In the genomic region with DNA sequence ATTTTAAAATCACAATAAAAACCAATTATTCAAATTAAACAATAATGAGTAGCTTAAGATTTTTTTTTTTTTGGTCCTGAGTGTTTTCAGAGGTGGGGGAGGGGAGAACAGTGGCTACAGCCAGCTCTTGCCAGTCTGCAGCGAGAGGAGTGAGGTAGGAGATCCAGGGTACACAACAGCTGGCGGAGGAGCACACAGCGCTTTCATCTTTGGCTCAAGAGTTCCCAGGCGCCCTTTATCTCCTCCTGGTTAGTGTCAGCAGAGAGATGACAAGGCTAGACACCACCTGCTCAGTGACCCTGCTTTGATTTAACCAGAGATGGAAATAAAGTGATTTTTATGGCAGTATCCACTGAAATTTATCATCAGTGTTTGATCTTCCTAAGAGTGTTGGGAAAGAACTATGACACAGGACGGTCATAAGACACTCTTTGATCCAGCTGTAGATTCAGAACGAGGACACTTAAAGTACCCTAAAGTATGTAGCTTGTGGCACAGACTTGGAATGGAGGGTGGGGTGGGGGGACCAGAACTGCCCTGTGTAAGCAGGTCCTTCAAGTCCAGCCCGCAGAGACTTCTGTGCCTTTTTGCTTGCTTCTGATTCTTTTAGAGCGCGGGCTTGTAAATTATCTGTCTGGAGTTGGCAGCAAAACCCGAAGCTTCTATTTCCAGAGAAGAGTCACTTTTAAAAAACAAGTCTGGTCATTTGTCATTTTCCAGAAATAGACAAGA, we compare ENCODE assay signal across 10 mouse cellular contexts. TPM values are rescaled to one million over a fixed set of nuclear protein-coding genes. Genes with fewer than 3 reads are reported as not detected.
DNase-seq lines count a peak whose midpoint lies in the region; ATAC-seq and TF ChIP-seq lines count a peak whose summit lies in the region.
"Had no signal": no experiment of that assay in that cellular context is flagged by ENCODE, and none has a peak within 500 bp of the region (broad histone marks: within the 10 kb centered on the region; RNA-seq: fewer than 3 reads in every experiment).

No protein-coding gene starts in this region.

- no peaks in the 10 kb centered on the region for H3K9me3 ChIP-seq in kidney, postnatal 0 days (replicated peaks; ENCODE audit: low read length)
- no peaks in the 10 kb centered on the region for H3K9me3 ChIP-seq in embryonic facial prominence, embryonic 13.5 days
- H3K9me3 ChIP-seq in intestine, embryonic 16.5 days (ENCODE audit: control insufficient read depth, low read length), result no peaks in the 10 kb centered on the region
- no peaks in the 10 kb centered on the region for H3K9me3 ChIP-seq in neural tube, embryonic 15.5 days (replicated peaks)

- no peaks in the 10 kb centered on the region for H3K4me1 ChIP-seq in kidney, postnatal 0 days (replicated peaks; ENCODE audit: insufficient read depth, low read length)
- H3K4me1 ChIP-seq in embryonic facial prominence, embryonic 13.5 days, result no peaks in the 10 kb centered on the region
- H3K4me1 ChIP-seq in intestine, embryonic 16.5 days (ENCODE audit: control insufficient read depth, insufficient read depth, low read length), result no peaks in the 10 kb centered on the region; the same call in 1 of the 2 replicates
- peaks cover 7% of the 10 kb centered on the region; the same call in 1 of the 2 replicates for H3K4me1 ChIP-seq in neural tube, embryonic 15.5 days

- H3K9ac ChIP-seq in kidney, postnatal 0 days (ENCODE audit: low read depth, low read length), result no peak overlapping the region
- no peak overlapping the region for H3K9ac ChIP-seq in embryonic facial prominence, embryonic 13.5 days
- no peak overlapping the region for H3K9ac ChIP-seq in intestine, embryonic 16.5 days (ENCODE audit: low read depth, low read length)
- no peak overlapping the region for H3K9ac ChIP-seq in neural tube, embryonic 15.5 days (replicated peaks)
- H3K9ac ChIP-seq: liver, embryonic 14.5 days had no signal

- H3K27ac ChIP-seq in kidney, postnatal 0 days, result no peak overlapping the region
- H3K27ac ChIP-seq in embryonic facial prominence, embryonic 13.5 days, result no peak overlapping the region
- no peak overlapping the region for H3K27ac ChIP-seq in intestine, embryonic 16.5 days (ENCODE audit: low read length)
- no peak overlapping the region for H3K27ac ChIP-seq in neural tube, embryonic 15.5 days (replicated peaks)
- H3K27ac ChIP-seq: liver, embryonic 14.5 days had no signal

- H3K4me2 ChIP-seq in kidney, postnatal 0 days (ENCODE audit: low read length), result peak overlapping the region; percentile 40
- peak overlapping the region; percentile 41 for H3K4me2 ChIP-seq in embryonic facial prominence, embryonic 13.5 days
- peak overlapping the region; percentile 35 for H3K4me2 ChIP-seq in intestine, embryonic 16.5 days (ENCODE audit: low read depth, low read length)
- H3K4me2 ChIP-seq in neural tube, embryonic 15.5 days, result peak overlapping the region; percentile 46

- H3K4me3 ChIP-seq in kidney, postnatal 0 days (replicated peaks; ENCODE audit: low read depth, low read length), result no peak overlapping the region
- H3K4me3 ChIP-seq in embryonic facial prominence, embryonic 13.5 days, result no peak overlapping the region
- no peak overlapping the region for H3K4me3 ChIP-seq in intestine, embryonic 16.5 days (ENCODE audit: low read length)
- H3K4me3 ChIP-seq in neural tube, embryonic 15.5 days (replicated peaks), result peak overlapping the region; percentile 9; the same call in 1 of the 2 replicates
- H3K4me3 ChIP-seq: erythroblast, embryonic 14.5 days had no signal

- no peak for TF ChIP-seq CTCF in kidney, postnatal 0 days (IDR thresholded peaks at IDR 0.05; ENCODE audit: low read depth)

- peak; percentile 67; the same call in 1 of the 2 replicates for ATAC-seq in kidney, postnatal 0 days (replicated peaks; ENCODE audit: low FRiP score, low read depth)
- no peak for ATAC-seq in embryonic facial prominence, embryonic 13.5 days (ENCODE audit: insufficient number of reproducible peaks, insufficient read depth, low FRiP score, low TSS enrichment, low read depth)
- ATAC-seq in intestine, embryonic 16.5 days, result peak; percentile 56; the same call in 1 of the 2 replicates
- ATAC-seq in neural tube, embryonic 15.5 days (ENCODE audit: low FRiP score), result no peak; the same call in 1 of the 2 replicates

- peak; percentile 47 for DNase-seq in kidney, postnatal 0 days (ENCODE audit: low spot score)
- DNase-seq in kidney, adult 11 months, result no peak
- no peak for DNase-seq in spleen, postnatal 14 days (ENCODE audit: low spot score in 2 of 2)
- no peak for DNase-seq in adrenal gland, postnatal 25 days
- DNase-seq in layer of hippocampus, postnatal 36 days, result no peak

- WGBS in kidney, postnatal 0 days, result 21% methylated on average over 10 of the region's 10 CpGs
- 51% methylated on average over 10 of the region's 10 CpGs for WGBS in embryonic facial prominence, embryonic 13.5 days
- WGBS in intestine, embryonic 16.5 days, result 26% methylated on average over 10 of the region's 10 CpGs
- WGBS in neural tube, embryonic 15.5 days, result 39% methylated on average over 10 of the region's 10 CpGs

- H3K27me3 ChIP-seq in kidney, postnatal 0 days (ENCODE audit: insufficient read depth, low read length), result no peaks in the 10 kb centered on the region
- no peaks in the 10 kb centered on the region for H3K27me3 ChIP-seq in embryonic facial prominence, embryonic 13.5 days
- H3K27me3 ChIP-seq in intestine, embryonic 16.5 days (replicated peaks; ENCODE audit: control insufficient read depth, insufficient read depth, low read length), result no peaks in the 10 kb centered on the region
- H3K27me3 ChIP-seq in neural tube, embryonic 15.5 days (replicated peaks), result no peaks in the 10 kb centered on the region

- H3K36me3 ChIP-seq in kidney, postnatal 0 days (ENCODE audit: insufficient read depth, low read length), result no peaks in the 10 kb centered on the region
- H3K36me3 ChIP-seq in embryonic facial prominence, embryonic 13.5 days, result no peaks in the 10 kb centered on the region
- H3K36me3 ChIP-seq in intestine, embryonic 16.5 days (ENCODE audit: control insufficient read depth, insufficient read depth, low read length), result no peaks in the 10 kb centered on the region
- no peaks in the 10 kb centered on the region for H3K36me3 ChIP-seq in neural tube, embryonic 15.5 days

RNA-seq across cellular contexts. Expression of gene Rxfp1, which starts 46.1 kb away (rescaled TPM):
- polyA plus RNA-seq in kidney, postnatal 0 days (2015; fragmentation: Nextera tagmentation; extraction: Ambion mirVana), result not detected in 2 replicates
- 1.9 and 2.6 TPM in 2 replicates for polyA plus RNA-seq in embryonic facial prominence, embryonic 13.5 days (2015; fragmentation: Nextera tagmentation; extraction: Ambion mirVana)
- polyA plus RNA-seq in intestine, embryonic 16.5 days (2015; fragmentation: Nextera tagmentation; extraction: Ambion mirVana), result 0.17 TPM in 1 of 2 replicates, not detected in the other
- 0.17 and 0.52 TPM in 2 replicates for polyA plus RNA-seq in neural tube, embryonic 15.5 days (2015; fragmentation: Nextera tagmentation; extraction: Ambion mirVana)
- total RNA-seq in adrenal gland, postnatal 25 days (2021), result 0.06 TPM in 1 of 2 replicates, not detected in the other
- 1 to 10 TPM; 8.1 to 8.4 TPM for total RNA-seq in layer of hippocampus, postnatal 36 days (2021)
- polyA plus RNA-seq: erythroblast, embryonic 14.5 days had no signal

Comparison
In these comparisons a context has a peak if more than half of its experiments do, and no peak if none do; other contexts are left out.
1. ATAC-seq: peak in kidney, postnatal 0 days (single experiment) and intestine, embryonic 16.5 days (single experiment); none in embryonic facial prominence, embryonic 13.5 days (single experiment) and neural tube, embryonic 15.5 days (single experiment).
2. Peak in every context shown above with its lines, with median percentiles within 50 percentile points of each other: H3K4me2 ChIP-seq.